Mouse (Mus musculus) lung, embryonic 16.5 days (tissue): ENCODE results near the gene Olfr1336. TPM values are rescaled to one million over a fixed set of nuclear protein-coding genes. Genes with fewer than 3 reads are reported as not detected.
"Not testable (repeated sequence)": the region's sequence is repeated elsewhere in the genome, so short reads cannot be mapped to it uniquely, and the experiment has no call there.

Experiments
- ATAC-seq: fragments of 200-750 bp; cut with Nextera tagmentation; 2 replicates; pipeline ENCODE4 v1.8.0; 2017; ENCODE audit warnings: low read depth, mild to moderate bottlenecking, moderate library complexity
- H3K27ac ChIP-seq: fragments of 300-500 bp; sonication (generic); 2 replicates; pipeline ENCODE4 v1.5.1; 2014; ENCODE audit warnings: mild to moderate bottlenecking, control low read depth, low read length
- H3K27me3 ChIP-seq: fragments of 300-500 bp; sonication (generic); 2 replicates; pipeline ENCODE4 v1.6.1; 2014; ENCODE audit warnings: low read depth, low read length, mixed read lengths; ENCODE audit not compliant: control insufficient read depth, insufficient read depth
- H3K36me3 ChIP-seq: fragments of 300-500 bp; sonication (generic); 2 replicates; pipeline ENCODE4 v1.6.1; 2014; ENCODE audit warnings: low read length; ENCODE audit not compliant: control insufficient read depth, insufficient read depth
- H3K4me1 ChIP-seq: fragments of 300-500 bp; sonication (generic); replicated peaks from 2 replicates; pipeline ENCODE4 v1.6.1; 2014; ENCODE audit warnings: low read length, mixed read lengths; ENCODE audit not compliant: control insufficient read depth, insufficient read depth
- H3K4me2 ChIP-seq: fragments of 300-500 bp; sonication (generic); 2 replicates; pipeline ENCODE4 v1.6.1; 2014; ENCODE audit warnings: low read depth, low read length, control low read depth
- H3K4me3 ChIP-seq: fragments of 300-500 bp; sonication (generic); 2 replicates; pipeline ENCODE4 v1.5.1; 2014; ENCODE audit warnings: mild to moderate bottlenecking, low read length, control low read depth
- H3K9ac ChIP-seq: fragments of 300-500 bp; sonication (generic); 2 replicates; pipeline ENCODE4 v1.6.1; 2014; ENCODE audit warnings: low read length, control low read depth
- H3K9me3 ChIP-seq: fragments of 300-500 bp; sonication (generic); 2 replicates; pipeline ENCODE4 v1.6.1; 2016; ENCODE audit warnings: low read length; ENCODE audit not compliant: control insufficient read depth
- WGBS: fragments of 180-500 bp; shearing (Covaris S2); extraction: QIAGEN DNeasy Blood & Tissue Kit; methylation state at CpG from one replicate; pipeline ENCODE4 v1.1.7; 2014; 5-methylcytosine and 5-hydroxymethylcytosine counted together
- polyA plus RNA-seq: library from polyadenylated mRNA; unstranded; fragments of >200 nt; fragmentation: Nextera tagmentation; extraction: Ambion mirVana; gene quantifications from 2 replicates; pipeline ENCODE4 v1.2.1, GENCODE M21; 2015

Gene Olfr1336
- polyA plus RNA-seq, 1 experiment from 2014 or later: not detected

DNA sequence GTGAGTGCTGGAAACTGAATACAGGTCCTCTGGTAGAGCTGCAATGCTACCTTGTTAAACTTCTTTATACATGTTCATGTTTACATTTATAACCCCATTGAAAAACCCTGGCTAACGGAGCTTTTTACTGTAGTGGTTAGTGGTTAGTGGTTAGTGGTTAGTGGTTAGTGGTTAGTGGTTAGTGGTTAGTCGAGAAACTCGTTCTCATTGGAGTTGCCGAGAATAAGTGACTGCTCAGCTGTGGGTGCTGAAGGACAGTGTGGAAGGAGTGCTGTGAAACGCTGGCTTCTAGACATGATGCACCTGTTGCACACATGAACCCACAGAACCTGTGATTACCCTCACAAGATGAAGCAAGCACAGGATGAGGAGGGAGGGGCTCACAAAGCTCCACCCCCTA, 8.2 kb upstream of the Olfr1336 start:
- no peaks in the 10 kb centered on the region for H3K27me3 ChIP-seq
- H3K4me2 ChIP-seq: no peak overlapping the region
- H3K4me1 ChIP-seq: no peaks in the 10 kb centered on the region
- H3K36me3 ChIP-seq: no peaks in the 10 kb centered on the region
- H3K9me3 ChIP-seq: no peaks in the 10 kb centered on the region; the same call in 1 of the 2 replicates
- no peak overlapping the region for H3K9ac ChIP-seq
- ATAC-seq: no peak
- no peak overlapping the region for H3K4me3 ChIP-seq
- H3K27ac ChIP-seq: no peak overlapping the region
- 88% methylated on average over 5 of the region's 5 CpGs for WGBS

DNA sequence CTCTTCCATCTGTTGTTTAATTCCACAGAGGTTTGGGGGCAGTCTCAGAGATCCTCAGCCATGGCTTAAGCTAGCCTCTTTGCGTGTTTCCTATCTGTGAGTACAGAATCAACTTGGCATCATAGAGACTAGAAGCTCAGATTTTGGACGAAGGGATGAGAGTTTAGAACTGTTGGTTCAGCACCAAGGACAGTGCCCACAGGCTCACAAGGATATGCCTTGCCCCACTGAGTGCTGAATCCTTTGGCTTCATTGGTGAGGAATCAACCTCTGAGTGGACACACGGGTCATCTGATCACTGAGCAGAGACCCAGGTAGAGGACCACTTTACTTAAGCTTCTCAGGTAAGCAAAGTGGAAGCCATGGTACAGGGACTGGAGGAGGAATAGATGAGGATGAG, 431 bp downstream of the Olfr1336 start:
- WGBS: 45% methylated on average over 3 of the region's 3 CpGs
- ATAC-seq: no peak

DNA sequence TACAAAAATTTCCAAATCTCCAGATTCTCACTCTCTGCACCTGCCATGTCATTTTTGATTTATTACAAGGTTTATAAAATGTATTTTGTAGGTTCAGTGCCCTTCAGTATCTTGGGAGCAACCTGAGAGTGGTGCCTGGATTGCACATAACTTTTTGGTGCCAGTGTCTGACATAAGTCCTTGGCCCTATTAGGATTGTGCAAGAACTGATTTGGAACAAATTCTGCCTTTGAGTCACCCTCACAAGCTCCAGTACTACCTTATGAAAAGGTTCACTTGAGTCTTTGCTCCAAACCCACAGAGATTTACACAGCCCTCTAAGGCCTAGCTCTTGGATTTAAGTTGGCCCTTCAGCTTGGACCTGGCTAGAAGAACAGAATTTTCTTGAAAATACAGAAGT, 11.0 kb downstream of the Olfr1336 start, which contains the start of gene Olfr1346:
TSS of gene Olfr1346 (plus strand) at position 151 of the 400 bp plus-strand sequence.
- H3K27me3 ChIP-seq: no peaks in the 10 kb centered on the region
- H3K27ac ChIP-seq: no peak within 1 kb of the TSS
- no peaks in the 10 kb centered on the region for H3K4me1 ChIP-seq
- H3K9me3 ChIP-seq: no peaks in the 10 kb centered on the region
- no peak within 1 kb of the TSS for H3K9ac ChIP-seq
- no peaks in the 10 kb centered on the region for H3K36me3 ChIP-seq
- H3K4me3 ChIP-seq: no peak within 1 kb of the TSS
- ATAC-seq: no peak
- H3K4me2 ChIP-seq: no peak within 1 kb of the TSS

More for the DNA sequence above, 431 bp downstream of the Olfr1336 start:
- no peak overlapping the region for H3K4me2 ChIP-seq
- no peaks in the 10 kb centered on the region for H3K27me3 ChIP-seq
- no peaks in the 10 kb centered on the region for H3K4me1 ChIP-seq
- H3K9me3 ChIP-seq: no peaks in the 10 kb centered on the region
- no peak overlapping the region for H3K27ac ChIP-seq
- no peak overlapping the region for H3K4me3 ChIP-seq
- H3K36me3 ChIP-seq: no peaks in the 10 kb centered on the region
- no peak overlapping the region for H3K9ac ChIP-seq

DNA sequence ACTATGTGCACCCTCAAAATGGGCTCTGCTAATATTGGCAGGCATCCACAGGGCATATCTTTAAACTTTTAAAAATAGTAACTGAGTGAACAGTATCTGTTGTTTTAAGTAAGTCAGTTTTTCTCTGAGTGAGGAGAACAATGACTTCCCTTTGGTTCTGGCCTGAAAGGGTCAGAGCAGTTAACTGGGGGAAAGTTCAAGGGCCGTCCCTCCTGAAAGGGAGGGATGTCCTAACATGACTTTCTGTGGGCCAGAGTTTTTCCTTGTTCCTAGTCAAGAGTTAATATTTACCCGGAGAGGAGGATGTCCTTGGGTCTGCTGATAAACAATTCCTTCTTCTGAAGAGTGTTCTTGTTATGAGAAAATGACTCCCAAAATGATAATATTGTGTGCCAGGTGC, 21.7 kb downstream of the Olfr1336 start:
- not testable (repeated sequence) for H3K4me2 ChIP-seq, H3K4me1 ChIP-seq, H3K4me3 ChIP-seq, H3K9ac ChIP-seq, H3K27me3 ChIP-seq, H3K9me3 ChIP-seq, H3K36me3 ChIP-seq, ATAC-seq, H3K27ac ChIP-seq
- 66% methylated on average over 2 of the region's 2 CpGs for WGBS

DNA sequence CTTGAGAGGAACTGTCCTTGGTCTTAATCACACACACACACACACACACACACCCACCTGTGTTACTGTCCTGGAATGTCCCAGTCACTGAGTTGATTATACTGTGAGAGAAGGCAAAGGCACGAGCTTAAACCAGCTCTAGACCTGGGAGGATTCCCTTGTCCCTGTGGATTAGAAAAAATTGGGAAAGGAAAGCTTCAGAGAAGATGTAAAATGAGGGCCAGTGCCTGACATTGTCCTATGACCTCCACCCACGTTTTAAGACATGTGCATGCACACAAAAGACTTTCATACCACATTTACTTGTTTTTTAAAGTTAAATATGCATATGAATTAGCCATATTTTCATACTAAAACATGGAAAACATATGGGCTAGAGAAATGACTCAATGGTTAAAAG, 30.9 kb downstream of the Olfr1336 start, which contains the start of gene Olfr5:
TSS of gene Olfr5 (minus strand) at position 101 of the 400 bp plus-strand sequence.
- 17% methylated on average over 2 of the region's 2 CpGs for WGBS

DNA sequence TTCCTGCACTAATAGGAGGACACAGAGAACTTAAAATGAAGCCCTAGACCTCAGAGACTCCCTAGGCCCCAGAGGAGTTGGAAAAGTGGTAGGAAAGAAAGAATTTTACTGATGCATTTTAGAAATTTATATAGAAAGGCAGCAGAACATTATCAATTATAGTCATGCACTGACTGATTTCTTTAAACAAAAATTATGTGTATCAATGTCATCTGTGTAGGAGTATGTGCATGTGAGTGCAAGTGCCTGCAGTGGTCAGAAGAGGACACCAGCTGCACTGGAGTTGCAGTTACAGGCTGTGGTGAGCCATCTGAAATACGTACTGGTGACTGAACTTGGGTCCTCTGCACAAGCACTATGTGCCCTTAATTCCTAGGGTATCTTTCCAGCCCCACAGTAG, 43.7 kb downstream of the Olfr1336 start, which contains the start of gene Olfr1347:
TSS of gene Olfr1347 (minus strand) at position 101 of the 400 bp plus-strand sequence.
- WGBS: 33% methylated on average over 1 of the region's 1 CpGs
- Histone ChIP-seq H3K27me3 (no peaks in the 10 kb centered on the region), H3K27ac (no peak within 1 kb of the TSS), H3K4me2 (no peak within 1 kb of the TSS), H3K9me3 (no peaks in the 10 kb centered on the region), H3K4me3 (no peak within 1 kb of the TSS), H3K36me3 (no peaks in the 10 kb centered on the region), H3K4me1 (no peaks in the 10 kb centered on the region), H3K9ac (no peak within 1 kb of the TSS)
- ATAC-seq: no peak

More for the DNA sequence above, 30.9 kb downstream of the Olfr1336 start, which contains the start of gene Olfr5:
- Histone ChIP-seq H3K36me3 (no peaks in the 10 kb centered on the region), H3K4me1 (no peaks in the 10 kb centered on the region), H3K4me3 (no peak within 1 kb of the TSS), H3K27me3 (no peaks in the 10 kb centered on the region), H3K27ac (no peak within 1 kb of the TSS), H3K9ac (no peak within 1 kb of the TSS), H3K9me3 (no peaks in the 10 kb centered on the region), H3K4me2 (no peak within 1 kb of the TSS)
- no peak for ATAC-seq

DNA sequence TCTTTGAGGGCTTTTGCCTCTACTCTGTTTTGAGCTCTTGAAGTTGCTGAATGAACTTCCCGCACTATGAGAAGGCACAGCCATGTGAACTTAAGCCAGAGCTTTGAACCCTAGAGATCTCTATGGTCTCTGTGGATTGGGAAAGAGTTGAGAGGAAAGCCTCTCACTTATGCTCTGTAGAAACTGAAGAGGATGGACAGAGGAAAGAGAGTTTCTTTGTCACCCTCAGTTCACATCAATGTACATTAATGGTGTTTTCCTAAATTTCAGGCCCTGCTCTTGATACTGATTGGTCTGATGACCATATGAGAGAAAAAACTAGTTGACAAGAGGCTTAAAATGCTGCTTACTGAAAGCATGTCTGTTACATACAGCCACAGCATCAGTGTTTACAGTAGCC, 52.7 kb downstream of the Olfr1336 start, which contains the start of gene Olfr1348:
TSS of gene Olfr1348 (minus strand) at position 101 of the 400 bp plus-strand sequence.
- Histone ChIP-seq H3K36me3 (no peaks in the 10 kb centered on the region), H3K27me3 (no peaks in the 10 kb centered on the region), H3K27ac (no peak within 1 kb of the TSS), H3K4me1 (no peaks in the 10 kb centered on the region), H3K4me2 (no peak within 1 kb of the TSS), H3K9me3 (no peaks in the 10 kb centered on the region), H3K4me3 (no peak within 1 kb of the TSS), H3K9ac (no peak within 1 kb of the TSS)
- 91% methylated on average over 1 of the region's 1 CpGs for WGBS
- no peak for ATAC-seq

Other genes starting within 250 kb of the Olfr1336 start
- gene Zscan5b, start 233.9 kb upstream of the Olfr1336 start, polyA plus RNA-seq: not detected in 2 replicates
- gene Epp13, start 203.5 kb upstream of the Olfr1336 start, polyA plus RNA-seq: not detected in 2 replicates
- gene Zfp667, start 169.6 kb upstream of the Olfr1336 start, polyA plus RNA-seq: 6.9 and 7.2 TPM in 2 replicates
- gene Zfp583, start 124.9 kb upstream of the Olfr1336 start, polyA plus RNA-seq: 6.6 and 6.9 TPM in 2 replicates
- gene Gm3854, start 112.4 kb upstream of the Olfr1336 start, polyA plus RNA-seq: 1.5 and 1.8 TPM in 2 replicates
- gene Zfp78, start 92.9 kb upstream of the Olfr1336 start, polyA plus RNA-seq: 3.1 TPM in 2 replicates
- 9.5 and 10.5 TPM in 2 replicates for gene Zfp28, start 72.9 kb upstream of the Olfr1336 start, polyA plus RNA-seq
- gene Smim17, start 57.5 kb upstream of the Olfr1336 start, polyA plus RNA-seq: 0.25 TPM in 1 of 2 replicates, not detected in the other
- gene Gm20715, start 45.9 kb upstream of the Olfr1336 start, polyA plus RNA-seq: not detected in 2 replicates
- not detected in 2 replicates for gene Olfr1344, start 17.5 kb upstream of the Olfr1336 start, polyA plus RNA-seq
- not detected in 2 replicates for gene Olfr1346, start 10.9 kb downstream of the Olfr1336 start, polyA plus RNA-seq
- gene Olfr5, start 30.8 kb downstream of the Olfr1336 start, polyA plus RNA-seq: not detected in 2 replicates
- not detected in 2 replicates for gene Olfr1347, start 43.6 kb downstream of the Olfr1336 start, polyA plus RNA-seq
- gene Olfr1348, start 52.6 kb downstream of the Olfr1336 start, polyA plus RNA-seq: not detected in 2 replicates
- gene Olfr1349, start 66.8 kb downstream of the Olfr1336 start, polyA plus RNA-seq: not detected in 2 replicates
- not detected in 2 replicates for gene Olfr1350, start 108.7 kb downstream of the Olfr1336 start, polyA plus RNA-seq
- 2.0 and 2.5 TPM in 2 replicates for gene Zim1, start 240.3 kb downstream of the Olfr1336 start, polyA plus RNA-seq